Mouse (Mus musculus) cerebellum, adult (tissue): ENCODE measurements around the gene Slc7a11.

Experiments used
- ATAC-seq: cut with Nextera tagmentation; 2 replicates; pipeline ENCODE4 v1.9.2; 2017; ENCODE audit warnings: mild to moderate bottlenecking, moderate library complexity, mixed read lengths; ENCODE audit not compliant: insufficient number of reproducible peaks, low FRiP score, low TSS enrichment

Slc7a11 gene

GRCm38 (mm10) chr3:50224390-50225114 lies 218.9 kb downstream of the Slc7a11 start:
- no peak for ATAC-seq

GRCm38 (mm10) chr3:50220454-50220853 lies 223.0 kb downstream of the Slc7a11 start:
- ATAC-seq, result no peak

- ATAC-seq, result no peak
These were observed 257.0 kb downstream of the Slc7a11 start for GRCm38 (mm10) chr3:50186369-50186768.

- ATAC-seq, result no peak
These were observed 257.5 kb downstream of the Slc7a11 start for GRCm38 (mm10) chr3:50185879-50186278.

DNA sequence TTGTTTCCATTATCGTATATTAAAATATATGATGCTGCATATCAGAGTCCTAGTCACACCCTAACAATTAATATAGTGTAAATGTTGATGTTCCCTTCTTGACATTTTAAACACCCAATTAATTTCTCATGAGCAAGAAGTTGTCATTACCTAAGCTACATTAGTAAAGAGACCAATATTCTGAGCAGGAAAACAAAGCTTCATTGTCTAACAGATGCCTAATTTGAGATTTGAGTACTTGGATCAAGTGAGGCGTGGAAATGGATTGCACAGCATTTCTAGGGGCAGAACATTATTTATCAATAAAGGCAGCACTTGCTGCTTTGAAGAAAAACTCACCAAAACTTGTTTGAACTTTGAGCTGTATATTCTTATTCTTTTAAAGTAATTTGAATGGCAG lies 282.7 kb downstream of the Slc7a11 start:
- ATAC-seq, result no peak

- ATAC-seq, result no peak
These were observed 299.3 kb downstream of the Slc7a11 start for GRCm38 (mm10) chr3:50144144-50144543.

- no peak for ATAC-seq
These were observed 305.1 kb downstream of the Slc7a11 start for GRCm38 (mm10) chr3:50138319-50138718.

DNA sequence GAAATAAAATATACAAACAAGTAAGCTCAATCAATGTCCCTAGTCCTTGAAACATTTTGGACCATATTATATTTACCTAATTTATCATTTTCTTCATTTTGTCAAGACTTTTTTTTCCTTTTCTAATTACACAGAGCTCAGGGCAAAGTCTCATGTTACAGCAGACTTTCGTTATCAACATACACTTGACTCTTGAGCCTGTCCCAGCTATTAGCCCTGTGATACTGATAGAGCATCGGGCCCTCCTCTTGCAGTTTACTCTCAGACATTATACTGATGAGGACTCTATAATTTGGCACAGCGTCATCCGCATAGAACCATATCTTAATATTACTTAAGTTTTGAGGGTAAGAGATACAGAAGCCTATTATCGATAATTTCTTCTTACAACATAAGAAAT lies 311.2 kb downstream of the Slc7a11 start:
- ATAC-seq, result no peak

- no peak for ATAC-seq
These were observed 313.1 kb downstream of the Slc7a11 start for GRCm38 (mm10) chr3:50130319-50130718.

DNA sequence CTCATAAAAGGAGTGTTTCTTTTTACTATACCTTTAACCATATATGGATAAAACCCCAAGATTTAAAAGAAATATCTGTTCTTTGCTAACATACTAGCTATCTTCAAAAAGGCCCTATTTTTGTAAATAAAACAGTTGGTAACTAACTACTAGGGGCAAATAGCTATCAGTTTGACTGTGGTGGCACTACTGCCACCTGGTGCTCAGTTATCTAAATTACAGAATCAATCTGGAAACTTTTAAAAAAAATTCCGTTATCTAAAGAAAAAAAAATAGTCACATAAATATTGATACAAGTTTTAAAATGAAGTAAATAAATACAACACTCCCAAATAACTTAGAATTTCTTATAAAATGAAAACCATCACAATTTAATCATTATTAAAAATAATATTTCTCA lies 322.4 kb downstream of the Slc7a11 start:
- ATAC-seq, result no peak

DNA sequence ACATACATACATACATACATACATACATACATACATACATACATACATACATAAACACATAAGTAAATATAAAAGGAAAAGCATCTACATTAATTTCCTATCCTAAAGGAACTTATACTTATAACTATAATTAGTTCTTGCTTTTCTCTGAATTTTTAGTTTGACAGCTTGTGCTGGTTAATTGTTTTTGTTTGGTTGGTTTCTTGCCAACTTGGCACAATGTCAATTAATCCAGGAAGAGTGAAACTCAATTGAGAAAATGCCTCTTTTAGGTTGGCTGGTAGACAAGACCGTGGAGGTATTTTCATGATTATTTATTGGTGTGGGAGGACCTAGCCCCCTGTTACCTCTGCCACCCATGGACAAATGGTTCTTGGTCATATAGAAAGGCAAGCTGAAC lies 327.1 kb downstream of the Slc7a11 start:
- no peak for ATAC-seq

GRCm38 (mm10) chr3:50105509-50105908 lies 337.9 kb downstream of the Slc7a11 start:
- ATAC-seq, result no peak

DNA sequence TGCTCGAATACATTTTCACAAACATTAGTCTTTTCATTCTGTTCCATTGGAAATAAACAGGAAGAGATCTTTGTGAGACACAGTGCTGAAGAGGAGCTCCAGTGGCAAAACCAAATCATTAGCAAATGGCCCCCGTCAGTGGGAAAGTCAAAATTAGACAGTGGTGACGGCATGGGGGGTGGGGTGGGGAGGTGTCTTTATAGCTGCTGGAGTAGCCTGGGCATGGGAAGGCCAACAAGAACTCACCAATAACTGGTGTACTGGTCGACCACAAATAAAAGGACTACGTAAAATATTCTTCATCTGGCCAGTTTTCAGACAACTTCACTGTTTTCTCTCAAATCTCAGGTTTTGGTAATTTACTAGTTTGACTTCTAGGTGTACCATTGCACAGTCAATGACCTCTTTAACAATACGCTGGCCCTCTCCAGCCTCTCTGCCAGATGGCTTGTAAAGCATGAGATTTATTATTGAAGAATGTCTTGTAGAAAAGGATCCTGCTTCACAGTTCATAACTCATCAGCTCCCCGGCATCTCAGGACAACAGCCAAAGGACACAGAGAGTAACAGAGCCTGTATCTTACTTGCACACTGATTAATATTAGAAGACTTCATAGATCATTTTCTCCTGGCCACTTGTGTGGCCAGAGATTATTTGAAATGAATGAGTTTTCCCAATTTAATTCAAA lies 348.9 kb downstream of the Slc7a11 start:
- no peak for ATAC-seq

DNA sequence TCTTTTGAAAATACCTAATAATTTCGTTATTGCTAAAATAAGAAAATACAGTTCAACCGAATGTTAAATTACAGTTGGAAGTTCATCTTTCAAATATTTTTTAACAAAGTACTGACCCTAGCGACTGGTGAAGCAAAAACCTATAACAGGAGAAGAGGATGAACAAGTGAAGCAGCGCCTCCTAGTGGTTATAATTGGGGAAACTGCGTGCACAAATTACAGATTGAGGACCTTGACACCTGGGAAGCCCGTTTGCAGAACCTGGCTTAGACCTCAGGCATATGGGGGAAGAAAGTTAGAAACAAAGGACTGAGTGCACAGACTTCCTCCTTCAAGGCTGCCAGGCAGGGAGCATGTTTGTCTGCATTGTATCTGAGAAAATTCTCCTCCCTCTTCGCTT lies 366.4 kb downstream of the Slc7a11 start:
- ATAC-seq, result no peak; the same call in 1 of the 2 replicates

- ATAC-seq, result no peak
These were observed 380.0 kb downstream of the Slc7a11 start for GRCm38 (mm10) chr3:50063396-50063795.

DNA sequence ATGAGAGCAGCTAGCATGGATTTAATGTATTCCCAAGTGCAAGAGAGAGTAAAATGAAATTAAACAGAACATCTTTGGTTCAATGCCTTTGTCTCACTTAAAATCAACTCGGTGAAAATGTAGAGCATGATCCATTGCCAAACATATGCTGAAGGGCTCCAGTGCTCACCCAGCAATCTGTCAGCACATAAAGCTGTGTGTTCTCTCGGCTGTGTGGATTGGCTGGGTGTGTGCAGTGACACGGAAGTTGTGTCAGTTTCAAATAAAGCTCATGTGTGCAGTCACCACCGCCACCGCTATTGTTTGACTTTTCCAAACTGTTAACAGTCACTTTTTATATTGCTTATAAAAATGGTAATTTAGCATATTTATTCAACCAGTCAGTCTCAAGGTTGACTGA lies 398.7 kb downstream of the Slc7a11 start:
- no peak for ATAC-seq

GRCm38 (mm10) chr3:50044160-50044559 lies 399.3 kb downstream of the Slc7a11 start:
- no peak for ATAC-seq

DNA sequence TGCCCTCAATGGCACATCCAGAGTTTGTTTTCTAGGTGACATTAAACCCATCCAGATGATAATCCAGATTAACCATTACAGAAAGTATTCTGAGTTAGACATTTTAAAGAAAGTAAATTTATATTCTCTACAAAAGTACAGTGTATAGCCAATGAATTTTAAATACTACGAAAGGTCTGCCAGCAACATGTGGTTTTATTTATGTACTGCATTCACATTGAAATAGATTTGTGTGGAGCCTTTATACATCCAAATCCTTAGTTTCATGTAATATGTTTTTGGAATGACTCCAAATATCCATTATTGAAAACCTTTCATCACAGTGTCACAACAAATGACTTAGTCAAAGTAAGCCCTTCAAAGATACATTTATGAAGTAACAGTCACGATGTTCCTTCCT lies 402.3 kb downstream of the Slc7a11 start:
- ATAC-seq, result no peak

- ATAC-seq, result no peak
These were observed 407.4 kb downstream of the Slc7a11 start for GRCm38 (mm10) chr3:50035875-50036528.

DNA sequence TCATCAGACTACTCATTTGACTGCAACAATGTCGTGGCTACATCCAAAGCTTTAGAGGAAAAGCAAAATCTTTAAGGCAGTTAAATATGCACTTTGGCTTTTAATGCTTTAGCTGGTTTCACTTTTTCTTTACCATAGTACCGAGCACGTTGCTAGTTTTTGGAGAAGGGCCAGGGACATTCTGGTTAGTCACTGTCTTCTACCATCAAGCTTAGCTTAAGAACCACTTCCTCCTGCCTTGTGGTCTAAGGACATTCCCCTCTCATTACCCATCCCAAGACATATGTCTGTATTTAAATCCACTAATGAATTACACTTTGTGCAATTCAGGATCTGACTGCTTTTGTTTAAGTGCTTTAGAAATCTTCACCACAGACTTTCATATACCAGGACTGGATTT lies 410.1 kb downstream of the Slc7a11 start:
- no peak for ATAC-seq

- no peak for ATAC-seq
These were observed 417.4 kb downstream of the Slc7a11 start for GRCm38 (mm10) chr3:50026039-50026438.
